Mouse (Mus musculus): ENCODE measurements around the gene AW011738.

The AW011738 gene

DNA sequence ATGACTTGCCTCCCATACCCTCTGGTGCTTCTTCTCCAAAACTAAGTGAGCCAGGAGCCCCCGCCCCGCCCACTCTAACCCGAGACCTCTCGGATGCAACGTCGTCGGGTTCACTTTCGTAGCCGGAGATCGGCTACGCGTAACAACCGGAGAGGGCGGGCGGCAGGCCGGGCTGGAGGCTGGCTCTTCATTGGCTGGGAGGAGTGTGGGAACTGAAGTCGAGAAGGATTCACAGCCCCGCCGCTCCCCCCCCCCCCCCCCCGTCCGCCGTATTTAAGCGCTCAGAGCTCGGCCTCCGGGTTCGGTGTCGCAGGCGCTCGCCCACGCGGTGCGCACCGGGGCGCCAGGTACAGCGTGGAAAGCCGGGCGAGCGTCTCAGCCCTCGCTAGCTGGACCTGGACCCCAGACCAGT is at the start of gene AW011738:
AW011738 (plus strand) TSS at position 304 of the 412 bp plus-strand sequence.
- peak; percentile 73 for DNase-seq (ENCODE audit: low read depth)

DNA sequence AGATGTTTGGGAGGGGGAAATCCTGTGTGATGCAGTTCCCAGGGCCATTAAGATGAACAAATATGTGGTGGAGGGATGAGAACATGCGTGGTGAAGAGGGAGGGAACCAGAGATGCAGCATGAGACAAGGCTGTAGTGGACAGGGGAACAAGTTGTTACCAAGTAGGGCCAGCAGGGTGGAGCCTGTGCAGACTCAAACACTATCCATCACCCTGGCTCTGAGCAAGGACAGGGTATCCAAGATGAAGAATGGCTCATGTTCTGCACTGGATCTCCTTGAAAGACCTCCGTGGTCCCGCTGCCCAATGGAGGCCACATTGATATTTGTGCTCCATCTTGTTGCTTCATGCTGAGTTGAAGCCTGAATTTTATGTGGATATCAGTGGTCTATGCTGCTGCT is 48.3 kb upstream of the AW011738 start:
- no peak for DNase-seq (ENCODE audit: low read depth)

DNA sequence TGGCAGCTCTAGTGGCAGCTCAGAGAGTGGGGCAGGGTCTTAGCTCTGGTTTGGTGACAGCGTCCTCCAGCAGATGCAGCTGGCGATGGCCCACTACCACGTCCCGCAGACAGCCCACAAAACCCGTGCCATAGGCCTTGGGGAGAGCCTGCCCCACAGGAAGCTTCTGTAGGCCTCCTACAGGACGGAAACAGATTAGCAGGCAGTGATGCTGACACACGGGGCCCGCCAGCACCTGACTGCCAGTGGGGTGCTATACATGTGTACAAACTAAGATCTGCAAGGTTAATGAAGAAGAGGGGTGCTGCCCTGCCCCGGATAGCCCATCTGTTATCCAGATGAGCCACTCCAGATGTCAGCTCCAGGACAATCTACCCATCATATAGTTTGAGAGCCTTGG is 36.6 kb upstream of the AW011738 start:
- no peak for DNase-seq (ENCODE audit: low read depth)

DNA sequence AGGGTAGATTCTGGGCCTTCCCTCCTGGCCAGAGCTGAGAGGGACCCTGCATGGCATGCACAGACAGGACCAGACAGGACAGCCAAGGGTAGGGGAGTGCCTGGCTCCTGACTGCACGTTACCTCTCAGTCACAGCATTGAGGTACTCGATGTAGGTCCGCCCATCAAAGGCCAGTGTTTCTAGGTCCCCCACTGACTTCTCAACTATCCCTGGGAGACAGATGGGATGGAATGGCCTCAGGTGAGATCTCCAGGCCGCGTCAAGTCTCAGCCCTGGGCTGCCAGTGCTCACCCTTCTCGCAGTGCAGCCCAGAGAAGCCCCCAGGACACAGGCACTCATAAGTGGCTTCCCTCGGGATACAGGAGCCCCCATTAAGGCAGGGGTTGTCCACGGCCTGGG is 34.5 kb upstream of the AW011738 start:
- DNase-seq (ENCODE audit: low read depth) = no peak

DNA sequence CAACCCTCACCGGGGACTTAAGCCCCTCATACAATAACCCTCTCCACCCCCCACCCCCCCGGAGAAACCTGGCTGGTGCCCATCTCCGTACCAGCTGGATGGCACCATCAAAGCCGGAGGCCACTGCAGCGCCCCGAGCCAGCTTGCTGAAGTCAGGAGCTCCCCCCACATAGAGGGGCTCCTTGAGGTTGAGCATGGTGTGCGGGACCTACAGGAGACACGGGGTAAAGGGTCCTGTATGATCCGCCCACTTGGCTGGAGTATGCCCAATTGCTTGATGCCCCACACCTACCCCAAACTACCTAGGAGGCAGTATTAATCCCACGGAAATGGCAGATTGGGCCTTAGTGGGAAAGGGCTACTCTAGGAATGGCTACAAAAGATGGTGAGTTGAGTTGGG is 34.0 kb upstream of the AW011738 start:
- DNase-seq (ENCODE audit: low read depth) = no peak

DNA sequence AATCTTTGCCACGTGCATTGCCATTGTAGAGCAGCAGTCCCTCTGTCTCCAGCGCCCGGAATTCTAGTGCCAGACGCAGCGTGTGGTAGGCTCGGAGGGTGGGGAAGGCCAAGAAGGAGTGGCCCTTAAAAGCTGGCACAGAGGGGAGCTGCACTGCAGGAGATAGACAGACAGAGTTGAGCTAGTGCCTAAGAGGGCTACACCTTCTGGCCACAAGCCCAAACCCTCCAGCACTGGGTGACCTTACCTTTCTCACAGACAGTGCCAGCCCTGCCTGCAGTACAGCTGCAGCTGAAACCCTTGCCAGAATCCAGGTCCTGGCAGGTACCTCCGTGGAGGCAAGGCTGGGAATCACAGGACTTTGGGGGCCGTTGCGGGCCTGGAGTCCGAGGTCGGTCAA is 31.3 kb upstream of the AW011738 start:
- DNase-seq (ENCODE audit: low read depth) = no peak

DNA sequence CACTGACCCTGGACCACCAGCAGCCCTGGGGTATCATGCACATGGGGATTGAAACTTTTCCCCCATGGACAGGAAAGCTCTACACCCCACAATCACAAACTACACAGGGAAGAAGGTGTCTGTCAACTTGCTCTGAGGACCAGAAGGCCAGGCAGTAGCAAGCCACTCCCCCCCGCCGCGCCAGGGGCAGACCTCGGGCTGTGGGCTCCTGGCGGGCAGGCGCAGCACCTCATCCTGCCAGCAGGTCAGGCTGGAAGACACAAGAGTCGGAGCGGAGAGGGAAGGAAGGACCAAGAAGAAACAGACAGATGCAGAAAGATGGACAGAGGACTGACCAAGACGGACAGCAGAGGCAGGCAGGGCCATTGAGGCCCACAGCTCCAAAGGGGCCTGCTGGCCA is 25.5 kb upstream of the AW011738 start:
- no peak for DNase-seq (ENCODE audit: low read depth)

DNA sequence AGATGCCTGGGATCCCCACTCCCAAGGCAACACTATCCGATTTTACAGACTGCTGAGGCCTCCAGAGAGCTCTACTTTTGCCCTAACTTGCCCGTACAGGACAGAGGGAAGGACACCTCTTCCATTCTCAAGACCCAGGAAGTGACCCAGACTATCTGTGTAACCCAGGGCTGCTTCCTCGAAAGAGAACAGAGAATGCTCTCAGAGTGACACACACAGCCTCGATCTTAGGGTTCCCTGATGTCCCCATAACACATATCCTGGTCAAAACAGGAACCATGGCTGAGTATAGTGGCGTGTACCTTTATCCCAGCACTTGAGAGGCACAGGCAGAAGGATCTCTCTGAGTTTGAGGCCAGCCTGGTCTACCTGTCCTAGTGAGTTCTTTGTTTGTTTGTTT is 19.4 kb upstream of the AW011738 start:
- no peak for DNase-seq (ENCODE audit: low read depth)

DNA sequence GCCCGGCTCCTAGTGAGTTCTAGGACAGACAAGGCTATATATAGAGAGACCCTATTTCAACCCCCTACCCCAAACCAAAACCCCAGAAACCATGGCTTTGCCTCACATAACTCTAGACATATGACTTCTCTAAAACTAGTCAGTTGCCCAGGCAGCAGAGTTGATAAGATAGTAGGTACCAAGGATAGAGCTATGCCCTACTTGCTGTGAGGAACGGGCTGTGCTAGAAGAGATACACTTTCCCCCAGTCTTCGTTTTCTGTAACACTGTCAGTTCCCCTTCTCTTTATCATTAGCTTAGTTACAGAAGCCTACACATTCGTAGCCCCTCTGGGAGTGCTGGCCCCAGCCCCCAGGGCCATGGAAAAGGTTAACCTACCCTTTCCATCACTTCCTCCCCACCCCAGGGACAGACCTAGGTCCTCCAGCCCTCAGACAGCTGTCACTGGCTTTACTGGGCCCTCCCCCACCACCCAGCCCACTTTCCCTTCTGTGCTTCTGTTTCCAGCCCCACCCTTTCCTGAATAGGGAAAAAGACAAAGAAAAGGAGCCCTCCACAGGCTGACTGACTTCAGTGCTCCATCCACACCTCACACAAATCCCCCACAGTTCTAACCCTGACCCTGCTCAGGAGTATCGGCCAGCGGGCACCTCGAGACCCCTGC is 18.7 kb upstream of the AW011738 start:
- DNase-seq (ENCODE audit: low read depth) = no peak

DNA sequence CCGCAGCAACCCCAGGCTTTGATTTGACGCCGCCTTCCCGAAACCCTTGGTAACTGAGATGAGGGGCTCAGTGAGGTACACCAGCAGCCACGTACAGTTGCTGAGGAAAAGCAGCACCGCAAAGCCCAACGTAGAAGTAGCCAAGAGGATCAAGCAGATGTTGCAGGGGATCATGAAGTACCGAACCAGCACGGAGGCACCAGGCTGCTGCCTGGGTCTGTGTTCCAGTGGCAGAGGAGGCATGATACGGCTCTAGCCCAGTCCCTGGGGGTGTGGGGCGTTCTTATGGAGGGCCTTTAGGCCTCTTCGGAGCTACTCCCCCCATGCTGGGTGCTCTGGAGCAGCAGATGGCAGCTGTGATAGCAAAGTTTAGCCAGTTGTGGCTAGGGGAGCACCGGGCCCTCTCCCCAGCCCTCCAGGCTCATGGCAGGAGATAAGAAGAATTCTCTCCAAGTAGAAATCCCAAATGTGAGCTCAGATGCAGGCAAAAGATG is 17.6 kb upstream of the AW011738 start:
- no peak for DNase-seq (ENCODE audit: low read depth)

DNA sequence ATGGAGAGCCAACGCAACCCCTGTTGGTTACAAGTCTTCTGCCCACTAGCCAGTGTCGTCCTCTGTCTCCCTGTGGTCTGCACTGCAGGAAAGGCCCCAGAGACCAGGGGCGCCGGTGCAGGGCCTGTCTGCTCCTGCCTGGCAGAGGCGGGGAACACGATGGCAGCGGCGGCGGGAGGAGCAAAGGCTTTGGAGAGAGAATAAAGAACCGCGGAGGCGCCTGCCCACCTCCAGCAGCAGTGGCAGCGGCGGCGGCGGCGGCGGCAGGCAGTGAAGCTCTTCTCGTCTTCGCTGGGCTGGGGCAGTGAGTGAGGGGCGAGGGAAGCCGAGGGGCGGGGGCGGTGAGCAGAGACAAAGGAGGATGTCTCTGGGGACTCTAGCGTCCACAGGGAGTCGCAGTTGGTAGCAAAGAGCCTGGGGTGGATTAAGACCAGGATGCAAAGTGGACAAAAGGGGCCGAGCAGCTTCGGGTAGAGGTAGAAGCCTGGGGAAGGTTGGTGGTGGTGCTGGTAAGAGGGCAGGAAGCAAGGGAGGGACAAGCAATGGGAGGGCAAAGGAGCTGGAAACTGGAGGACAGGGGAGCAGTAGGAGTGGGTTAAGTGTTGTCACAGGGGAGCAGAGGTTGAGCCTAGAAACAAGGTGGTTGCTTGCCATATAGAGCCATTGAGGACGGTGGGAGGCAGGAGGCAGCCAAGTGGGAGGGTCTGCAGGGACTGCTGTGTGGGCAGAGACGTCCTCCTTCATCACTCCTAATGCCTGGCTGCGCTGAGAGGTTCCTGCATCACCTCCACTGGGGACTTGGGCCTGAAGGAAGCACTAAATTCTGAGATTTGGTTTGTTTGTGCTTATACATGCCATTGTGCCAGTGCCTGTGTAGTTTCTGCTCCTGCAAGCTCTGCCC is 16.9 kb upstream of the AW011738 start:
- DNase-seq (ENCODE audit: low read depth) = no peak

DNA sequence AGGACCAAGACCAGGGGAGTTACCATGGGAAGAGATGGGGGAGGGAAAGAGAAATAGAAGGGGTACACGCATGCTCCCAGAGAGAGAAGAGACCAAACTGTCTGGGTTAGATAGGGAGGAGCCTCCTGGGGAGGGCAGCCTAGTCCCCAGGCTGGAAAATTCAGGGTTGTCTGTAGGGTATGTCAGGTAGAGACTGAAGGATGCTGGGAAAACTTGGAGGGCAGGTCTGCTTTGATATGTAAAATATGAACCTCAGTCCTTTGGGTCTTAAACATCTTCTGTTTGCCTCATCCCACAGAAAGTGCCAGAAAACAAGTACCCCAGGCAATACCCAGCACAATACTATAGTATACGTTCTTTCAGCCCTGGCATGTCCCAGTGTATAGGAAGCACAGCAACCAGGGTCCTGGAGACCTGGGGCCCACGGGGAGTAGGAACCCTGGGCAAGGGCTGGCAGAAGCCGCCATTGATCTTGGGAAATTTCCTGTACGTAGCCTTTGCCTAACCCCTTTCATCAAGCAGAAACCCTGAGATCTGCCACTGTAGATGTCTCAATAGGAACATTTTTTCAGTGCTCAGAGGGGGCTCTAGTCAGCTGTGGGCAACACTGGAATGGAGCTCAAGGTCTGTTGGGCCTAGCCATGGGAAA is 14.8 kb upstream of the AW011738 start:
- DNase-seq (ENCODE audit: low read depth) = no peak

DNA sequence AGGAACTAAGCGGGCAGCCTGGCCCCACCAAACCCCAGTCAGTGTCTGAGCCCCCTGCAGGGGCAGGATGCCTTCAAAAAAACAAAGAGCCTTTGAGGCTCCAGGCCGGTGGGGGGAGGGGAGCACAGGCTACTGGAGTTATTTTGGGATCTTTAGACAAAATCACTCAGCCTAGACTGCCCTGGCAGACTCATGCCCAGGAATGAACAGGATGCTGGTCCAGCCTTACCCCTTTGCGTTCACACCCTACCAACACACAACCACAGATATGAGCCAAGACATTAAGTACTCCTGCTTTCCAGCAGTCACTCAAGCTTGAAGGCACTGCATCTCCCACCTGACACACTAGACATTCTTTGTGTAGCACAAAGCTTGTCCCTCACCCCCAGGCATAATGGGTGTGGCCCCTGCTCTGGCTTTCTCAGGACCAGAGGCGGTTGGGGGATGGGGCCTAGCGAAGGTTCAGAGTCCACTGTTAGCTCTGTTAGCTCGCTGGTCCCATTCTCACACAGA is 14.2 kb upstream of the AW011738 start:
- peak; percentile 65 for DNase-seq (ENCODE audit: low read depth)

DNA sequence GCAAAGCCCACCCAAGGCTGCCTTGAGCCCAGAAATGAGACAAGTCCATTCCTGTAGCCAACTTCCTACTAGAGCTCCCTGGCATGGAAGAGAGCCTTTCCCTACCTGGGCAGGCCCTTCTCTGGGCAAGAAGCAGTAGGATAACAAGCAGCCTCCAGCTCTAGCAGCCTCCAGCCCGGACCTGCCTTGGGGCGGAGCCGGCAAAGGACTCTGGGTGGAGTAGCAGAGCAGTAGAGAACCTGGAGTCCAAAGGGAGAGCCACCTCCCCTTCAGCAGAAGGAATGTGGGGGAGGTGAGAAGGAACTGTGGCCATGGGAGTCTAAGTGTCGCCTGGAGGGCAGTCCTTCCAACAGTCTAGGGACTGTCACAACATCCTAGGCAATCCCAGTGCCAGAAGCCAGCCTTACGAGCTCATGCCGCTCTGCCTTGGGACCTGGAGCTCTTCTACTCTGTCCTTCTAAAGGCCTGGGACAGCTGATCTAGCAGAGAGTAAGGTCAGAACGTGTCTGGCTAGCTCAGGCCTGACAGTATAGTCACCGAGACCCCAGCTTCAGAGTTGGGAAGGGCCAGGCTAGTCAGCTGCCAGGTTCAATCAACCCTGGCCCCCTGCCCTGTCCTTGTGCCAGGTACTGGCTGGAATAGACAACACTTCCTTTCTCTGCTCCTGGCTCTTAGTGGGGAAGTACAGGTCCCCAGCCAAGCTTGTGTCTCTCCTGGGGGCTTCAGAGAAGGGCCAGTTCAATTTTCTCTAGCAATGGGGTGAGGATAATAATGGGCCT is 10.5 kb upstream of the AW011738 start:
- no peak for DNase-seq (ENCODE audit: low read depth)

DNA sequence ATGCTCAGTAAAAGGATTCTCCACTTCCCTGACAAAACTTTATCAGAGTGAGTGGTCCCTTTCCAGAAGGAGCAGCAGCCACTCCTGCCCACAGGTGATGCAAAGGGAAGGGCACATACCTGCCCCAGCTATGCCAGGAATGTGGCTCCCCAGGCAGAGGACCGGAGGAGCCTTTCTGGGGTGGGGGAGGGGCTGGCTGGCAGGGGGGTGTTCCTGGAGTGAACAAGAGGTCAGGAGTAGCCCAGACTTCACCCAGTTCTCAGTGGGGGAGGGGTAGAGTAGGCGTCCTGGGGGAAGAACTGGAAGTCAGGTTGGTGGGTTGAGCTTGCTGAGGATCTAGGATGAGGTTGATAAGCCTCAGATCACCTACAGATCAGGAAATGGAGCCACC is 9.9 kb upstream of the AW011738 start:
- no peak for DNase-seq (ENCODE audit: low read depth)

DNA sequence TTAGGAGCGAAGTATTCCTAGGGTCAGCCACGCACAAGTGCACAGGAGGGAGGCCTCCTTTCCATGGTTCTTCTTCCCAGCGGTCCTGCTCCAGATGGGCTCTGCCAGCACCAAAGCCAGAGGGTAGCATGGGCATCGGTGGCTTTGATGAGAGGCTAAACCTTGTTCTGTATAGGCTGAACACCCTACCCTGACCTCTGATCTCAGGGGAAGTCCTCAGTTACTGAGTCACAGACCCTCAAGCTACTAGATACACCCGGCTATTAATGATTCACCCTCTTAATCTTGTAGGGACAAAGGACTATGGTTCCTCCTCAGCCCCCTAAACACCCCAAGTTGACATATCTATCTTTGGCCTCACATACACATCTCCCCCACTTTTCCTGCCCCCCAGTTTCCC is 9.2 kb upstream of the AW011738 start:
- DNase-seq (ENCODE audit: low read depth) = no peak

DNA sequence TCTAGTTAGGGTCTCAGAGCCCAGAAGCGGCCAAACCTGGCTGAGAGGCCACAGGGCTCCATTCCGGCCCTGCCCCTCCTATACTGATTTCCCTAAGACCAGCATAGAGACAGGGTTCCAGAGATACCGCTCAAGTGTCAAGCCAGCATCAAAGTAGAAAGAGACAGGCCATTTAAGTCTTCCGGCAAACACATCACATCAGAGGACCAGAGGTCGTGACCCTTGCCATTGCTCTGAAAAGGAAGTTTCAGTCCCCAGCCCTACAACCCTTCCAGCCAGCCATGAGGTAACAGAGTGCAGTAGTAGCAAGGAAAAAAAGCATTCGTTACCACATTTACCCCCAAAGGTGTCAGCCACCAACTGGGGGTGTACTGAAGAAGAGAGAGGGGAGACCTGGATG is 8.8 kb upstream of the AW011738 start:
- no peak for DNase-seq (ENCODE audit: low read depth)

DNA sequence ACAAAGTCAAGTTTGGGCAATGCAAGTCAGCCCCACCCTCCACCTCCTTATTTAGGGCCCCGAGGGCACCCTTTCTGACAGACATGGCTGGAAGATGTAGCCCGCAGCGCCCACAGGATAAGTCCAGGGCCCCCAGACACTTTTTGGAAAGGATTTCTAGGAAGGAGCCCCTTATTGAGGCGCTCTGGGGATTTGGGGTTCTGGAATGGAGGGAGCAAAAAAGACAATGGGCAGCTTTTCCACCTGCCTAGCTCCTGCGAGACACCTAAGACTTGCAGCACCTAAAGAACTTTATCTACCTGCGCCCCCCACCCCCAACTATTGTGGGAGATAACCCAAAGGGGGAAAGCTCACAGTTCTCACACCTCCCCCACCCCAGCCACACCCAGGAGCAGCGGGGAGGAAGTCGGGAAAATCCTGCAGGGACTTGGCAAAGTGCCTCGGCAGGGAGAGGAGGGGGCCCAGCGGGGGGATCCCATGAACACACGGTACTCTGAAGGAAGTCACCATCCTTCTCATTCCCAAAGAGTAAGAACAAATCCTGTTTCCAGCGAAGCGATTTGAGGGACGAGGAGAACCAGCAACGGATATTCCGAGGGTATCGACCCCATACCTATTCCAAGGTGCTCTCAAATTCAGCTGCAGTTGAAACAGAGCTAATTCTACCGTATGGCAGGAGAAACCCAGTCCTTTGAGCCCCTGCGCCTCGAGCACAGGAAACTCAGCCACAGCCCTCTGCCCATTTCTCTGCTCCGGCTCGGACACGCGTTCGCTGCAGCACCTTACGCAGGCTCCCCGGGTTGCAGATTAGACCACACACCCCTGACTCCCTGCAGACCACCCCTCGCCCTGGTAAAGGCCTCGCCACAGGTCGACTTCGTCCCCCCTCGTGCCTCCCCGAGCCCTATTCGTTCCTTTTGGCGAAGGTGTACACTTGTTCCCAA is 6.9 kb upstream of the AW011738 start:
- DNase-seq (ENCODE audit: low read depth) = peak; percentile 50

DNA sequence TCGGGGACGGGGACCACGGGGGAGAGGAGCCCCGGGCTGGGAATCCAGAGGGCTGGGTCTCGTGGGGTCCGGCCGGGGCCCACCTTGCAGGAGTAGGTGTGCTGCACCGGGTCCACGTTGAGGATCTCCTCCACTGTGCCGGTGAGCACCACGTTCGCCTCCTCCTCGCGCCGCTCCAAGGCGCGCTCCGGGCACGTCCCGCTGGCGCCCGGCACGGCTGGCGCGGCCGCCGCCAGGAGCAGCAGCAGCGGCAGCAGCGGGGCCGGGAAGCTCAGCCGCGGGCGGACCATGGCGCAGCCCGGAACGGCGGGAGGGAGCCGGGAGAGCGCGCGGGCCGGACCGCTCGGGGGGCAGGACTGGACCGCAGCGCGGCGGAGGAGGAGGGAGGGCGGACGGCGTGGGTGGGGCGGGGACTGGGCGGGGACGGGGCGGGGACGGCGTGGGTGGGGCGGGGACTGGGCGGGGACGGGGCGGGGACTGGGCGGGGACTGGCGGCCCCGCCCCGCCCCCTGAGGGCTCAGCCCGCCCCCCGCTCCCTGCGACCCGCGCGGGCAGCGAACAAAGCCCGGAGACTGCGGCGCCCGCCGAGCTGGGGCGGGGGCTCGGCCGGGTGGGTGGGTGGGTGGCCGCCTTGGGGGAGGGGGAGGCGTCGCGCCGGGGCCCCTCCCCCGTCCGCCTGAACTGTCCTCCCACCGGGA is 5.8 kb upstream of the AW011738 start, which contains the start of gene Agrn:
Agrn (minus strand) TSS at position 358 of the 698 bp plus-strand sequence.
- DNase-seq (ENCODE audit: low read depth) = peak; percentile 80

DNA sequence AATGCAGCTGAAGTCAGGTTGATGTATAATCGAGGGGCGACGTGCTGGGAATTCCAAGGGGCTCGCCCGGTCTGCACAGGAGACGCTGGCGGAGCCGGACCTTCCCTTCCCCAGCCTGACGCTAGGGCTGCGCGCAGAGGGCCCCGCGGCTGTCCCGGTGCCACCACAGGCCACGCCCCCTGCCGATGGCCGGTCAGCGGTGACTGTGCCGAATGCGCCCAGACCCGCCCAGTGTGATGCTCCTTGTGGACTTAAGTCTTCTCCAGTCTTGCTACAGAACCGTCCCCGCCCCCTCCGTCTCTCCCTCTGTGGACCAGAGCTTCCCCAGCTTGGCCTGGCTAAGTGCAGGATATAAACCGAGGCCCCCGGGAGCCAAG is 5.3 kb upstream of the AW011738 start:
- DNase-seq (ENCODE audit: low read depth) = peak; percentile 85
